Mouse (Mus musculus) myocyte (in vitro differentiated cells): Measurements from ENCODE around the gene Eef1a1. TPM values are rescaled to one million over a fixed set of nuclear protein-coding genes. Genes with fewer than 3 reads are reported as not detected.

ENCODE experiments used
- H3K27me3 ChIP-seq: one replicate; pipeline ENCODE4 v1.6.1; 2011; ENCODE audit not compliant: control insufficient read depth, insufficient read depth, insufficient read length
- H3K36me3 ChIP-seq: one replicate; pipeline ENCODE4 v1.6.1; 2011; ENCODE audit not compliant: control insufficient read depth, insufficient read depth
- H3K4me2 ChIP-seq: one replicate; pipeline ENCODE4 v1.6.1; 2011; ENCODE audit warnings: low read depth, control low read depth
- H3K4me3 ChIP-seq: one replicate; pipeline ENCODE4 v1.5.1; 2011; ENCODE audit warnings: mild to moderate bottlenecking, control low read depth, moderate library complexity
- H3K79me2 ChIP-seq: one replicate; pipeline ENCODE4 v1.6.1; 2011; ENCODE audit not compliant: control insufficient read depth, insufficient read depth
- H3ac ChIP-seq: one replicate; pipeline ENCODE4 v1.6.1; 2011; ENCODE audit not compliant: control insufficient read depth, insufficient read length
- CEBPB ChIP-seq: IDR thresholded peaks from 2 replicates; pipeline ENCODE4 v1.6.1; 2011; ENCODE audit warnings: mild to moderate bottlenecking, moderate library complexity; ENCODE audit not compliant: poor library complexity, insufficient read depth, severe bottlenecking
- E2F4 ChIP-seq: IDR thresholded peaks from one replicate; pipeline ENCODE4 v1.6.1; 2011; ENCODE audit warnings: mild to moderate bottlenecking, control low read depth, moderate library complexity; ENCODE audit not compliant: insufficient read depth
- MAX ChIP-seq: IDR thresholded peaks from one replicate; pipeline ENCODE4 v1.6.1; 2011; ENCODE audit warnings: low read depth, mild to moderate bottlenecking, control low read depth
- MYOD1 ChIP-seq, 3 experiments: IDR thresholded peaks; one replicate each; pipeline ENCODE4 v1.6.1; 2011; ENCODE audit warnings: control low read depth in 2 of 3, low read depth in 2 of 3, mild to moderate bottlenecking in 2 of 3, moderate library complexity in 1 of 3; ENCODE audit not compliant: insufficient read length in 2 of 3, control insufficient read depth in 1 of 3
- MYOG ChIP-seq, 3 experiments: IDR thresholded peaks; one replicate each; pipeline ENCODE4 v1.6.1; 2011; ENCODE audit warnings: control low read depth in 2 of 3, low read depth in 2 of 3, mild to moderate bottlenecking in 2 of 3; ENCODE audit not compliant: insufficient read length in 2 of 3, control insufficient read depth in 1 of 3, insufficient read depth in 1 of 3
- POLR2A ChIP-seq: IDR thresholded peaks from one replicate; pipeline ENCODE4 v1.6.1; 2011; ENCODE audit warnings: low read depth, mild to moderate bottlenecking, control low read depth, moderate library complexity; ENCODE audit not compliant: insufficient read length
- POLR2AphosphoS2 ChIP-seq: IDR thresholded peaks from one replicate; pipeline ENCODE4 v1.6.1; 2011; ENCODE audit warnings: low read depth, control low read depth; ENCODE audit not compliant: insufficient read length
- REST ChIP-seq: IDR thresholded peaks from one replicate; pipeline ENCODE4 v1.6.1; 2011; ENCODE audit warnings: mild to moderate bottlenecking, control low read depth, moderate library complexity; ENCODE audit not compliant: insufficient read depth, insufficient read length
- SRF ChIP-seq: IDR thresholded peaks from one replicate; pipeline ENCODE4 v1.6.1; 2011; ENCODE audit warnings: low read depth; ENCODE audit not compliant: control insufficient read depth, insufficient read length
- TCF12 ChIP-seq: IDR thresholded peaks from one replicate; pipeline ENCODE4 v1.6.1; 2011; ENCODE audit warnings: mild to moderate bottlenecking, control low read depth; ENCODE audit not compliant: poor library complexity, insufficient read depth, severe bottlenecking
- TCF3 ChIP-seq: IDR thresholded peaks from one replicate; pipeline ENCODE4 v1.6.1; 2011; ENCODE audit warnings: low read depth, control low read depth; ENCODE audit not compliant: insufficient read length
- USF1 ChIP-seq: IDR thresholded peaks from one replicate; pipeline ENCODE4 v1.6.1; 2011; ENCODE audit warnings: low read depth, mild to moderate bottlenecking, control low read depth, moderate library complexity
- polyA plus RNA-seq: library from polyadenylated mRNA; unstranded; fragments of >200 nt; fragmentation: generic; extraction: Trizol; gene quantifications from one replicate; pipeline ENCODE4 v1.2.1, GENCODE M21; 2012; ENCODE audit warnings: missing spikeins

Gene Eef1a1
- polyA plus RNA-seq, 1 experiment: 8,203 TPM

DNA sequence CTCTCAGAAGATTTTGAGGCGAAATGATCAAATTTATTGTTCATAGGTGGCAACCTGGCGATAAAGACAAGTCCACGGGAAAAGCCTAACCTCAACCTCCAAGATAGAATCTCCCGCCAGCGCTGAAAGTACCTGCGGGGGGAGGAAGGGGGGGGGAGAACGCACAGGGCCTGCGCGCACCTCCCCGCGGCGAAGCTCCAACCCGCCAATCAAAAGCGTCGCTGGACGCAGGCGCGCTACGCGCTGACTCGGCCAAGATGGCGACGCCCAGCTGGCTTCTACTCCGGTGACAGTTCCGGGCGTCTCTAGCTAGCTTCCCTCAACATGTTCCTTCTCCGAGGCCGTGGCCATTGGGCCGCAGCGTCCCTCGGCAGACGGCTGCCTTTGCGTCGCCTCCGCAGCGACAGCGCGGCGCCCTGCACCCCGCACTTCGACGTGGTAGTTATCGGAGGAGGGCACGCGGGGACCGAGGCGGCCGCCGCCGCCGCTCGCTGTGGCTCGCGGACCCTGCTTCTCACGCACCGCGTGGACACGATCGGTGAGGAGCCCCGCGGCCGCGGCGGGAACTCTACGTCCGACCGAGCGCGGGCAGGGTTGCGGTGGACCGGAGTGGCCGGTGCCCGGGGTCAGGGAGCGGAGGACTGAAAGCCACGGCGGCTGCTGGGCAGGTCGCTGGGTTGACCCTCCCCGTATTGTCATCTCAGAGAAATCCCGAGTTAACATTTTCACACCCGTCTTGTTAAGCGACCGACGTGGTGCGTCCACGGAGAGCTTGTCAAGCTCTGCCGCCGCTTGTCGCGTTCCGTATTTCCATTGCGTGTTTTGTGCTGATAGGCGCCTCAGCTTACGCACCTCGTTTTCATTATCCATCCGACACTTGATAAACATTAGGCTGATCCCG lies 40.7 kb downstream of the Eef1a1 start, which contains the start of the genes Mto1 and Gm17324:
Mto1 (plus strand) TSS at position 236 of the 901 bp plus-strand sequence.
Gm17324 (minus strand) TSS at position 814 of the 901 bp plus-strand sequence.
- H3K27me3 ChIP-seq: no peaks in the 10 kb centered on the region
- peak within 1 kb of the TSS; percentile 96 for H3K4me2 ChIP-seq
- H3ac ChIP-seq: peak within 1 kb of the TSS; percentile 83
- no peaks in the 10 kb centered on the region for H3K36me3 ChIP-seq
- peak in 1 of 3 experiments; percentile 10 for TF ChIP-seq MYOD1 (IDR thresholded peaks at IDR 0.05; ENCODE audit: control insufficient read depth in 1 of 3, insufficient read length in 2 of 3, low read depth in 2 of 3)
- TF ChIP-seq SRF: no peak
- TF ChIP-seq POLR2A: peak; percentile 88
- TF ChIP-seq CEBPB: no peak
- TF ChIP-seq POLR2AphosphoS2: peak; percentile 64
- TF ChIP-seq E2F4: peak; percentile 67
- H3K4me3 ChIP-seq: peak within 1 kb of the TSS; percentile 60
- peaks cover 10% of the 10 kb centered on the region for H3K79me2 ChIP-seq

DNA sequence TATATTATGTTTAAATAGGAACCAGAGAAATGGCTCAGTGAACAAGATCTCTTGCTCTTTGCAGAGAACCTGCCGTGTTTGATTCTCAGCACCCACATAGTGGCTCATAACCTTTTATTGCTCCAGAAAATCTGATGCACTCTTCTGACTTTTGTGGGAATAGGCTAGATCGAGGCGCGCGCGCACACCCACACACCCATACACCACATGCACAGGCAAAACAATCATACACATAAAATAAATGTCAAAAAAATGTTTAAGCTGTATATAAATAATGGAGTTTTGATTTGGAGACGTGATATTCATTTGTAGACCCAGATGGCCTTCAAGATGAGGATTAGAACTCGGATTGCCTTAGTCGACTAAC lies 41.4 kb downstream of the Eef1a1 start:
- H3K4me3 ChIP-seq: peak overlapping the region; percentile 60
- peaks cover 4% of the 10 kb centered on the region for H3K27me3 ChIP-seq
- peaks cover 10% of the 10 kb centered on the region for H3K79me2 ChIP-seq
- H3K4me2 ChIP-seq: peak overlapping the region; percentile 96
- TF ChIP-seq REST: no peak
- no peak for TF ChIP-seq POLR2A
- no peak for TF ChIP-seq USF1
- TF ChIP-seq CEBPB: no peak
- no peak for TF ChIP-seq SRF
- TF ChIP-seq TCF12: no peak
- no peak for TF ChIP-seq MAX
- no peak for TF ChIP-seq POLR2AphosphoS2
- no peak for TF ChIP-seq MYOG (IDR thresholded peaks at IDR 0.05; ENCODE audit: control insufficient read depth in 1 of 3, insufficient read depth in 1 of 3, insufficient read length in 2 of 3, low read depth in 2 of 3)
- TF ChIP-seq MYOD1 (IDR thresholded peaks at IDR 0.05; ENCODE audit: control insufficient read depth in 1 of 3, insufficient read length in 2 of 3, low read depth in 2 of 3): no peak
- TF ChIP-seq E2F4: no peak
- TF ChIP-seq TCF3: no peak
- no peaks in the 10 kb centered on the region for H3K36me3 ChIP-seq
- H3ac ChIP-seq: peak overlapping the region; percentile 83

DNA sequence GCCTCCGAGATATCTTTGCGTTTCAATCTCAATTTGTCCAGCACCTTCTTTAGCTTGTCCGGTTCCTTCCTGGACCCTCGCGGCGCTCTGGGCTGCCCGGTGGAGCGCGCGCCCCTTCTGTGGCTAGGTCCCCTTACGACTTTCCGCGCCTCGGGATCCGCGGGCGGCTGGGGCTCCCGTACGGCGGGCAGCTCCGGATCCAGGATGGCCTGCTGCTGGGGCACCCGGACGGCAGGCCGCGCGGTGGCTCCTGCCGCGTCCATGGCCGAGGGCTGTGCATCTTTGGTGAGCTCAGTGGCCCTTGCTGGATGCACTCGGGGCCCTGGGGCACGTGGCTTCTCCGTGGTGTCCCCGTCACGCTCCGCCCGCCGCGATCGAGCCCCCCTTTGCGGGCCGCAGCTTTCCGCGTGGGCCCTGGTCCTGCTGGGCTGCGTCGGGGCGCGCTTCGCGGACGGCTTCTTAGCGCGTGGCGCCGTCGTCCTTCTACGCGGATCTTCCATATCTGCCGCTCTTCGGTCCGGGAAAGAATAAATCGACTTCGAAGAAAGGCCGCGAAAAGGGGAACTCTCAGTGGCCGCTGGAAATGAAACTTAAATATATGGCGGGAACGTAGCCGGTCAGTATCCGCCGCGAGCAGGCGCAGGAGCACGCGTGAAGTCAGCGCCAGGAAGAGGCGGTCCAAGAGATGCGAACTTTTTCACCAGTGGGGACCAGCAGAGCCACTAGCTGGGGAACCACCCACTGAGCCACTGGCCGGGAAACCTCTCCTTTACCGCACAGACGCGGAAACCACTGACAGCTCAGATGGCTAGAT lies 46.2 kb downstream of the Eef1a1 start, which contains the start of gene Cgas:
Cgas (minus strand) TSS at position 659 of the 814 bp plus-strand sequence.
- Histone ChIP-seq H3K4me3 (peak within 1 kb of the TSS; percentile 26), H3K27me3 (peaks cover 7% of the 10 kb centered on the region), H3K4me2 (peak within 1 kb of the TSS; percentile 65), H3K79me2 (no peaks in the 10 kb centered on the region), H3ac (peak within 1 kb of the TSS; percentile 28), H3K36me3 (no peaks in the 10 kb centered on the region)
- TF ChIP-seq POLR2A: peak; percentile 45
- TF ChIP-seq TCF3: no peak
- TF ChIP-seq CEBPB: no peak
- TF ChIP-seq TCF12: no peak
- no peak for TF ChIP-seq SRF
- no peak for TF ChIP-seq REST
- TF ChIP-seq E2F4: no peak
- no peak for TF ChIP-seq MAX

DNA sequence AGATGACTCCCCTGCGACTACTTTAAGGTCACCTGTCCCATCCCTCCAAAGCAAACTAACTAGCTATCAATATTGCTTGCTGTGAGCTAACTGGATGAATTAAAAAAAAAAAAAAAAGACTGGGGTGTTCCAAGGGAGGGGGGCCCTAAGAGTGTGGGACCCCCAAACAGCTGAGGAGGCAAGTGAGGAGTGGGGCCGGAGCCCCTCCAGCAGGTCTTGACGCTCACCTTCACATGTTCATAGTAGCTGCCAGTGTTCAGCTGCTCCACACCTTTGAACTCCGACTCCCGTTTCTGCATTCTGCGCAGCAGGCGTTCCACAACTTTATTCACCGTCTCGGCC lies 46.7 kb downstream of the Eef1a1 start:
- Histone ChIP-seq H3K4me3 (peak overlapping the region; percentile 26), H3K4me2 (peak overlapping the region; percentile 65), H3K27me3 (peaks cover 7% of the 10 kb centered on the region), H3ac (no peak overlapping the region), H3K79me2 (no peaks in the 10 kb centered on the region), H3K36me3 (no peaks in the 10 kb centered on the region)
- no peak for TF ChIP-seq MYOG (IDR thresholded peaks at IDR 0.05; ENCODE audit: control insufficient read depth in 1 of 3, insufficient read depth in 1 of 3, insufficient read length in 2 of 3, low read depth in 2 of 3)
- no peak for TF ChIP-seq POLR2A
- no peak for TF ChIP-seq USF1
- no peak for TF ChIP-seq MAX
- no peak for TF ChIP-seq CEBPB
- no peak for TF ChIP-seq TCF12
- TF ChIP-seq E2F4: no peak
- TF ChIP-seq POLR2AphosphoS2: no peak
- no peak for TF ChIP-seq TCF3
- no peak for TF ChIP-seq REST
- TF ChIP-seq SRF: no peak
- no peak for TF ChIP-seq MYOD1 (IDR thresholded peaks at IDR 0.05; ENCODE audit: control insufficient read depth in 1 of 3, insufficient read length in 2 of 3, low read depth in 2 of 3)
